Mouse (Mus musculus): ENCODE measurements around the gene Socs3. TPM values are rescaled to one million over a fixed set of nuclear protein-coding genes. Genes with fewer than 3 reads are reported as not detected.

The Socs3 gene
- polyA plus RNA-seq, 1 experiment from 2014 or later: 15.7 TPM

GRCm38 (mm10) chr11:117931576-117931975 is 38.3 kb downstream of the Socs3 start:
- Histone ChIP-seq H3K36me3 (ENCODE audit: control insufficient read depth, insufficient read depth) (no peaks in the 10 kb centered on the region), H3K4me1 (replicated peaks; ENCODE audit: control insufficient read depth, insufficient read depth, low read length) (peaks cover 32% of the 10 kb centered on the region), H3K27me3 (replicated peaks; ENCODE audit: control insufficient read depth, insufficient read depth, low read length) (no peaks in the 10 kb centered on the region), H3K4me2 (replicated peaks; ENCODE audit: low read depth) (no peak overlapping the region), H3K27ac (ENCODE audit: low read depth, low read length) (0 out of 2 replicates have a peak overlapping the region, but pooled peaks have one; percentile 28), H3K9me3 (ENCODE audit: control insufficient read depth) (no peaks in the 10 kb centered on the region), H3K4me3 (ENCODE audit: low read depth, low read length) (no peak overlapping the region), H3K9ac (ENCODE audit: low read depth, low read length) (no peak overlapping the region)
- no peak for TF ChIP-seq CTCF (IDR thresholded peaks at IDR 0.05; ENCODE audit: low read depth)
- WGBS: 61% methylated on average over 6 of the region's 6 CpGs
- ATAC-seq: no peak

GRCm38 (mm10) chr11:117930781-117931338 is 39.0 kb downstream of the Socs3 start:
- no peak overlapping the region for H3K27ac ChIP-seq (ENCODE audit: low read depth, low read length)
- 3% methylated on average over 48 of the region's 48 CpGs for WGBS
- H3K4me2 ChIP-seq (replicated peaks; ENCODE audit: low read depth): peak overlapping the region; percentile 80
- H3K9me3 ChIP-seq (ENCODE audit: control insufficient read depth): no peaks in the 10 kb centered on the region
- no peaks in the 10 kb centered on the region for H3K27me3 ChIP-seq (replicated peaks; ENCODE audit: control insufficient read depth, insufficient read depth, low read length)
- peak overlapping the region; percentile 38; the same call in 1 of the 2 replicates for H3K9ac ChIP-seq (ENCODE audit: low read depth, low read length)
- peaks cover 31% of the 10 kb centered on the region for H3K4me1 ChIP-seq (replicated peaks; ENCODE audit: control insufficient read depth, insufficient read depth, low read length)
- no peak for TF ChIP-seq CTCF (IDR thresholded peaks at IDR 0.05; ENCODE audit: low read depth)
- peak overlapping the region; percentile 35 for H3K4me3 ChIP-seq (ENCODE audit: low read depth, low read length)
- ATAC-seq: no peak
- H3K36me3 ChIP-seq (ENCODE audit: control insufficient read depth, insufficient read depth): no peaks in the 10 kb centered on the region

GRCm38 (mm10) chr11:117925541-117925940 is 44.3 kb downstream of the Socs3 start:
- Histone ChIP-seq H3K4me1 (replicated peaks; ENCODE audit: control insufficient read depth, insufficient read depth, low read length) (no peaks in the 10 kb centered on the region), H3K27me3 (replicated peaks; ENCODE audit: control insufficient read depth, insufficient read depth, low read length) (no peaks in the 10 kb centered on the region), H3K4me3 (ENCODE audit: low read depth, low read length) (no peak overlapping the region), H3K9me3 (ENCODE audit: control insufficient read depth) (no peaks in the 10 kb centered on the region), H3K36me3 (ENCODE audit: control insufficient read depth, insufficient read depth) (no peaks in the 10 kb centered on the region), H3K9ac (ENCODE audit: low read depth, low read length) (no peak overlapping the region), H3K27ac (ENCODE audit: low read depth, low read length) (no peak overlapping the region), H3K4me2 (replicated peaks; ENCODE audit: low read depth) (no peak overlapping the region)
- TF ChIP-seq CTCF (IDR thresholded peaks at IDR 0.05; ENCODE audit: low read depth): no peak
- WGBS: 94% methylated on average over 1 of the region's 1 CpGs
- no peak for ATAC-seq

GRCm38 (mm10) chr11:117924466-117924865 is 45.4 kb downstream of the Socs3 start:
- ATAC-seq: no peak
- Histone ChIP-seq H3K9me3 (ENCODE audit: control insufficient read depth) (no peaks in the 10 kb centered on the region), H3K4me1 (replicated peaks; ENCODE audit: control insufficient read depth, insufficient read depth, low read length) (no peaks in the 10 kb centered on the region), H3K4me3 (ENCODE audit: low read depth, low read length) (no peak overlapping the region), H3K27me3 (replicated peaks; ENCODE audit: control insufficient read depth, insufficient read depth, low read length) (no peaks in the 10 kb centered on the region), H3K9ac (ENCODE audit: low read depth, low read length) (no peak overlapping the region), H3K27ac (ENCODE audit: low read depth, low read length) (no peak overlapping the region), H3K4me2 (replicated peaks; ENCODE audit: low read depth) (no peak overlapping the region), H3K36me3 (ENCODE audit: control insufficient read depth, insufficient read depth) (no peaks in the 10 kb centered on the region)
- WGBS: 53% methylated on average over 6 of the region's 6 CpGs
- TF ChIP-seq CTCF (IDR thresholded peaks at IDR 0.05; ENCODE audit: low read depth): no peak

GRCm38 (mm10) chr11:117923279-117923678 is 46.6 kb downstream of the Socs3 start:
- 79% methylated on average over 11 of the region's 11 CpGs for WGBS
- Histone ChIP-seq H3K27me3 (replicated peaks; ENCODE audit: control insufficient read depth, insufficient read depth, low read length) (no peaks in the 10 kb centered on the region), H3K36me3 (ENCODE audit: control insufficient read depth, insufficient read depth) (no peaks in the 10 kb centered on the region), H3K27ac (ENCODE audit: low read depth, low read length) (no peak overlapping the region), H3K4me2 (replicated peaks; ENCODE audit: low read depth) (no peak overlapping the region), H3K9me3 (ENCODE audit: control insufficient read depth) (no peaks in the 10 kb centered on the region), H3K9ac (ENCODE audit: low read depth, low read length) (no peak overlapping the region), H3K4me1 (replicated peaks; ENCODE audit: control insufficient read depth, insufficient read depth, low read length) (no peaks in the 10 kb centered on the region), H3K4me3 (ENCODE audit: low read depth, low read length) (no peak overlapping the region)
- no peak for TF ChIP-seq CTCF (IDR thresholded peaks at IDR 0.05; ENCODE audit: low read depth)
- ATAC-seq: no peak

GRCm38 (mm10) chr11:117919211-117919610 is 50.6 kb downstream of the Socs3 start:
- ATAC-seq: no peak
- Histone ChIP-seq H3K9me3 (ENCODE audit: control insufficient read depth) (no peaks in the 10 kb centered on the region), H3K9ac (ENCODE audit: low read depth, low read length) (no peak overlapping the region), H3K4me1 (replicated peaks; ENCODE audit: control insufficient read depth, insufficient read depth, low read length) (no peaks in the 10 kb centered on the region), H3K4me2 (replicated peaks; ENCODE audit: low read depth) (no peak overlapping the region), H3K27me3 (replicated peaks; ENCODE audit: control insufficient read depth, insufficient read depth, low read length) (no peaks in the 10 kb centered on the region), H3K36me3 (ENCODE audit: control insufficient read depth, insufficient read depth) (no peaks in the 10 kb centered on the region), H3K27ac (ENCODE audit: low read depth, low read length) (no peak overlapping the region), H3K4me3 (ENCODE audit: low read depth, low read length) (no peak overlapping the region)
- TF ChIP-seq CTCF (IDR thresholded peaks at IDR 0.05; ENCODE audit: low read depth): no peak
- WGBS: 38% methylated on average over 5 of the region's 5 CpGs

- no peaks in the 10 kb centered on the region for H3K9me3 ChIP-seq (ENCODE audit: control insufficient read depth)
- no peaks in the 10 kb centered on the region for H3K27me3 ChIP-seq (replicated peaks; ENCODE audit: control insufficient read depth, insufficient read depth, low read length)
- no peak overlapping the region for H3K4me3 ChIP-seq (ENCODE audit: low read depth, low read length)
- no peak overlapping the region for H3K4me2 ChIP-seq (replicated peaks; ENCODE audit: low read depth)
- no peak for TF ChIP-seq CTCF (IDR thresholded peaks at IDR 0.05; ENCODE audit: low read depth)
- H3K27ac ChIP-seq (ENCODE audit: low read depth, low read length): no peak overlapping the region
- H3K36me3 ChIP-seq (ENCODE audit: control insufficient read depth, insufficient read depth): no peaks in the 10 kb centered on the region
- WGBS: 87% methylated on average over 11 of the region's 11 CpGs
- ATAC-seq: no peak
- no peak overlapping the region for H3K9ac ChIP-seq (ENCODE audit: low read depth, low read length)
- H3K4me1 ChIP-seq (replicated peaks; ENCODE audit: control insufficient read depth, insufficient read depth, low read length): no peaks in the 10 kb centered on the region
These were observed 51.3 kb downstream of the Socs3 start for GRCm38 (mm10) chr11:117918541-117918940.

Small RNAs within 50 kb of the gene (microRNA-seq; reads per million reads assigned to microRNA genes)
- not detected for gene Mir6933

Other genes starting within 250 kb of the Socs3 start
- gene Tmc8, start 188.0 kb downstream of the Socs3 start, polyA plus RNA-seq (2015; fragmentation: Nextera tagmentation; extraction: Ambion mirVana): 18.2 TPM in 2 replicates
- 23.8 and 26.3 TPM in 2 replicates for gene Tmc6, start 187.8 kb downstream of the Socs3 start, polyA plus RNA-seq (2015; fragmentation: Nextera tagmentation; extraction: Ambion mirVana)
- gene 6030468B19Rik, start 172.4 kb downstream of the Socs3 start, polyA plus RNA-seq (2015; fragmentation: Nextera tagmentation; extraction: Ambion mirVana): not detected in 2 replicates
- 0.29 and 0.37 TPM in 2 replicates for gene Gm20708, start 160.4 kb downstream of the Socs3 start, polyA plus RNA-seq (2015; fragmentation: Nextera tagmentation; extraction: Ambion mirVana)
- 116 and 129 TPM in 2 replicates for gene Syngr2, start 160.4 kb downstream of the Socs3 start, polyA plus RNA-seq (2015; fragmentation: Nextera tagmentation; extraction: Ambion mirVana)
- gene Afmid, start 144.1 kb downstream of the Socs3 start, polyA plus RNA-seq (2015; fragmentation: Nextera tagmentation; extraction: Ambion mirVana): 7.0 and 9.2 TPM in 2 replicates
- gene Tk1, start 144.0 kb downstream of the Socs3 start, polyA plus RNA-seq (2015; fragmentation: Nextera tagmentation; extraction: Ambion mirVana): 36.3 and 44.8 TPM in 2 replicates
- gene Birc5, start 120.8 kb downstream of the Socs3 start, polyA plus RNA-seq (2015; fragmentation: Nextera tagmentation; extraction: Ambion mirVana): 84.0 and 86.0 TPM in 2 replicates
- not detected in 2 replicates for gene Tmem235, start 109.3 kb downstream of the Socs3 start, polyA plus RNA-seq (2015; fragmentation: Nextera tagmentation; extraction: Ambion mirVana)
- 15.8 and 16.4 TPM in 2 replicates for gene Tha1, start 96.6 kb downstream of the Socs3 start, polyA plus RNA-seq (2015; fragmentation: Nextera tagmentation; extraction: Ambion mirVana)
- gene Pgs1, start 16.2 kb upstream of the Socs3 start, polyA plus RNA-seq (2015; fragmentation: Nextera tagmentation; extraction: Ambion mirVana): 23.1 and 24.0 TPM in 2 replicates
- 0.03 and 0.05 TPM in 2 replicates for gene Dnah17, start 160.6 kb upstream of the Socs3 start, polyA plus RNA-seq (2015; fragmentation: Nextera tagmentation; extraction: Ambion mirVana)

Data from intestine, postnatal 0 days (tissue).